Mouse (Mus musculus) cerebellum, postnatal 10 days (tissue): ENCODE measurements around the gene Scfd1.

Experiments
- DNase-seq, 2 experiments: peaks; one replicate each; pipeline ENCODE4 v3.0.0; 2021; ENCODE audit warnings: mixed read lengths in 2 of 2

Scfd1 gene

DNA sequence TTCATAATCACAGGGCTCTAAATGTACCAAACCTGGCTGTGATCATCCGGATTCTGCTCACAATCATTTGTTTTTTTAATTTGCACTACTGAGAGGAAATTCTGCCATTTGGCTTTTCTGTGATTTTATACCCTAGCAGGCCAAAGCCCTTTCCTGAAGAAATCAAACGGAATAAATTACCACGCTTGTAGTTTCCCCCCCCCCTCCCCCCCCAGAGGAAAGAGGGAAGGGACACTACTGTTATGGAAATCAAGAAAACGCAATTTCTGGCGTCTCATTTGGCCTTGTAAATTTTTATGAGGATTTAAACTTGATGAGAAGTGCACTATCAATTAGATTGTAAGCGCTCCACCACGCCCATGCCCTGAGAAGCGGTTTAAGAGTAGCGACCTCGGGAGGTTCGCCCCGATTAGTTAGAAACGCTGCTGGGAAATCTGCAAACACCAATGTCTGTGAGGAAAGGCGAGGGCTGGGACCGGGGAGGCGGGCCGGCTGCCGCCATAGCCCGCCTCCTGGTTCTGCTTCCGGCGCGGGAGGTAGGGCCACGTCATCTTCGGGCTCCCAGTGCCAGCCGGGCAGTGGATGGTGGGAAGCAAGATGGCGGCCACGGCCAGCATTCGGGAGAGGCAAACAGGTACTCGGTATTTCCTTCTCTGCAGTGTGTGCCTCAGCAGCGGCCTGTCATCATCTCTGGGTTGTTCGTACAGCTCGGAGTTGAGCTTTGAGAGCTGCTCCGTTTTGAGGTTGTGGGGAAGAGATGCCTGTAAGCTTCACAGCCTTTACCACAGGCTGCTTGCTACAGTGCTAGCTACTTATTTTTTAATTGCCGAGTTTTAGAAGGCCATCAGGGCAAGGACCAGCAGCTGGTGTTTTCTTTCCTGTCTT lies at the start of gene Scfd1:
Gene Scfd1, plus strand, starts transcription at position 508 of the 885 bp plus-strand sequence.
- peak; percentile 96 to 97 for DNase-seq

DNA sequence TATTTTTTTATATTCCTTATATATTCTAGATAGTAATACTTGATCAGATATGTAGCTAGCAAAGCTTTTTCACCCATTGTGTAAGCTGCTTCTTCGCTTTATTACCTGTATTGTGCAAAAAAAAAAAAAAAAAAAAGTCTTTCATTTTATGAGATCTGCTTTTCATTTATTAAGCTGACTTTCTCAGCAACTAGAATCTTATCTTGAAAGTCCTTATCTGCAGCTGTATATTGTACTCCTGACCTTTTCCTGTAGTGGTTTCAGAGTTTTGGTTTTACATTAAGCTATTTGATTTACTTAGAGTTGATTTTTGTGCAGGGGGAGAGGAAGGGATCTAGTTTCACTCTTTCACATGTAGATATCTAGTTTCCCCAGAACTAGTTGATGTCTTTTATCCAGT lies 40.3 kb upstream of the Scfd1 start:
- DNase-seq, result no peak

DNA sequence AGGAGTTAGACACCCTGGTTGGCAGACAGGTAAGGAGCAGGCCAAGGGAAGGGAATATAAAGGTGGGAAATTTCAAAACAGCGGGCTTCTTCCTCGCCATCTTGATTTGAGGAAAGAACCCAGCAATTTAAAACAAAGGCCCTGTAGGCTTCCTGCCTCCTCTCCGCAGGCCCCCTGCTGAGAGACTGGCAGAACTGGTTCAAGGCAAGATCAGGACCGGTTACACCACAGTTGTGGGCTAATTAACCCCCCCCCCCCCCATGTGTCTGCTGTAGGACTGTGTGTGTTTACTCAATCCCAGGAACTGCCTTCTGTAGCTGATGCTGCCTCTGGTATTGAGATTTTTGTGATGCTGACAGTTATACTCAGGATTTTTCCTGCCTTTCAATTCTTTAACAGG lies 31.2 kb upstream of the Scfd1 start:
- DNase-seq, result peak; percentile 25 to 34

DNA sequence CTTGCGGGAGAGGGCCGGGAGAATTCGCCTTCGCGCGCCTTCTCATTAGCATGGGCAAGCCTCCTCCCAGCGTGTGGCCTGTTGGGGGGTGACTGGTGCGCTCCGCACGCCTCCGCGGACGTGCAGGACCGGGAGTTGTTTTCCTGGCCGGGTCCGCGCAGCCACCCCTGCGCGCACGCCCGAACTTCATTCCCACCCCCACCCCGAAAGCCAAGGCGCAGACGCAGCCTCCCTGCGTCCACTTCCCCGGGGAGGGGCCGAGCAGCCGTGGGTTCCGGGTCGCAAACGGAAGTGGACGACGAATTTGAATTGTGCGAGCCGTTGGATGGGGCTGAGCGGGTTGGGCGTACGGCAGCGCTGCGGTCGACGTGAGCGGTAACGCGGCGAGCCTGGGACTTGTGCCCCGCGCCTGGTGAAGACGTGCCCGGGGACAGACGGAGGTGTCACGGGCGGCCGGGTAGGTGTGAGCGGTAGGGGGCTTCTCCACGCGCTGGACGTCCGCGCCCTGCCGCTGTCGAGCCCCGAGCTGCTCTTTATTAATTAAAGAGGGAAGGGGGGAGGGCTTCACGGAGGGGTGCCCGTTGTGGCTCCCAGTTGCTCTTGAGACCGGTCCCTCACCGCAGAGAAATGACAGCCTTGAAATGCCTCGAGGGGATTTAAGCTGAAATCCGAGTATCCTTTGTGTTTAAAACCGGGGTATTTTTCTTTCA lies 29.2 kb upstream of the Scfd1 start, which contains the start of gene G2e3:
Gene G2e3, plus strand, starts transcription at position 74 of the 710 bp plus-strand sequence.
- DNase-seq, result peak; percentile 92 to 95

DNA sequence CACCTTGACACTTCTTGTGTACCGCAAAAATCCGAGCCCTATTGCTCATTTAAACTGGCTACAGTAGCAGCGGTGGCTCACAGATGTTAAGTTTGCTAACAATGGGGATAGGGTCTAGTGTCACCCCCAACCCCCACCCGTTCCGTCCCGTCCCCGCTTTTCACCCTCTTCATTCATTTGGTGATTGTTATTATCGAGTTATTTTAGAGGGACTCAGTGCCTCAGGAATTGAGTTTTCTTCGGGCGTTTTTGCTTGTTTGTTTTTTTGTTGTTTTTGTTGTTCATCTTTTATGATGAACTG lies 28.7 kb upstream of the Scfd1 start:
- peak in 1 of 2 experiments; percentile 28 for DNase-seq

DNA sequence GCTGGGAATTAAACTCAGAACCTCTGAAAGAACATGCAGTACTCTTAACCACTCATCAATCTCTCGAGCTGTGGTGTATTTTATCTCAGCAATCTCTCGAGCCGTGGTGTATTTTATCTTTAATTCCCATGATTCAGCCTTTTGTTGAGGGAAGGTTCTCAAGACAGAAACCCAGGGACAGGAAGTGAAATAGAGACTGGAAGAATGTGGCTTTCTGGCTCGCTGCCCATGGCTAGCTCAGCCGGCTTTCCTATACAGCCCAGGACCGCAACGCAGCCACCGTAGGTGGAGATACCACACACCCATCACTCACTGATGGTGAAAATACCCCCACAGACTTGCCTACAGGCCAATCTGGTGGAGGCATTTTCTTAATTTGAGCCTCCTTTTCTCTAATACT lies 22.0 kb upstream of the Scfd1 start:
- no peak for DNase-seq

DNA sequence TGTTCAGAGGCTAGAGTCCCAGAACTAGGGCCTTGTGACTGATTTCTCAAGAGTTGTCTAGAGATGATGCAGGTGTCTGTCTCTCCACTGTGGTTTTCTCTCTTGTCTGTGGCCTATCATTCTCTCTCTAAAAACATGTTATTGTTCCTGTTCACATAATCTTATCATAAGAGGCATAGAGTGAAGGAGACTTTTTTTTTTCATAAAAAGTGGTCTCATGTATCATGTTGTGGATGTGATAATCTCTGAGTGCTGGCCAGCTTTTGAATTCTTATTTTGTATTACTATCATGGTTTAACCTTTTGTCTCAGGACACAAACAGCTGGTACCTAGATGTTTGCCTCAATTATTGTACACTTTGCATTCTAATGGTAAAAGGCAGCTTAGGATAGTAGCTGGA lies 16.0 kb upstream of the Scfd1 start:
- DNase-seq, result no peak

DNA sequence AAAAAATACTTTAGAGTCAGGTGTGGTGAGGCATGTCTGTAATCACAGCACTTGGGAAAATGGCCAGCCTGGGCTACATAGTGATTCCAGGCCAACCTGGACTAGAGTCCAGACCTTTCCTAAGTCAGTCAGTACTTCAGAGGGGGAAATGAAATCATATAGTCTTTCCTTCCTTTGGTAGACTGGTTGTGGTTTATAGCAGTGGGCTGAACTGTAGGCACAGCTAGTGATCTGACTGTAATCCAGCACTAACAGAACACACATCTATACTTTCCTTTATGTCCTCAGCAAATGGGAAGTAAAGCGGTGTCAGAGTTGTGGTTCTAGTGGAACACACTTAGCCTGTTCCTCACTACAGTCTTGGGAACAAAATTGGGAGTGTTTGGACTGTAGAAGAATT lies 14.4 kb upstream of the Scfd1 start:
- DNase-seq, result no peak

DNA sequence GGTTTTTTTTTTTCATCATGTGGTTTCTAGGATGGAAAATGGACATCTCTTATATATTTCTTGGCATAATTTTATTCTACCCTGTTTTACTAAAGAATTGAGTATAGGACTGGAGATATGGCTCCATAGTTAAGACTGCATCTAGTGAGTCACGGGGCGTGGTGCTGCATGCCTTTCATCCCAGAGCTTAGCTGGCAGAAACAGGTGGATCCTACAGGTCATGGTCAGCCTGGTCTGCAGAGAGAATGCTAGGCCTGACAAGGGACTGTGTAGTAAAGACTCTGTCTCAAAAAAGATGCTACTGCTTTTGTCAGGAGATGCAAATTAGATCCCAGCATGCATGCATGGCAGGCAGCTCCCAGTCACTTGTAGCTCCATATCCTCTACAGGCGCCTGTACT lies 8.8 kb upstream of the Scfd1 start:
- no peak for DNase-seq

DNA sequence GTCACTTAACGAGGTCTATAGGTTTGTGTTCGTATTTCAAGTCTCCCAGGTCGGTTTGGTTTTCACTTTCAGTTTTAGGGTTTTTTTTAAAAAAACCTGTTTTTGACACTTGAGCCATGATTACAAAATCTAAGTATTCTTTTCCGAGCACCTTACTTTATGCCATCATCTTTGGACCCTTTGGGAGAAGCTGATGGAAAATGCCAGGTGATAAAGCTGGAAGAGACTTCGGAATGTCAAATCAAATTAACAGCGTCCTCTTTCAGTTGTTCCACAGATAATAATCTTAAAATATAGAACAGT lies 529 bp downstream of the Scfd1 start:
- no peak for DNase-seq

DNA sequence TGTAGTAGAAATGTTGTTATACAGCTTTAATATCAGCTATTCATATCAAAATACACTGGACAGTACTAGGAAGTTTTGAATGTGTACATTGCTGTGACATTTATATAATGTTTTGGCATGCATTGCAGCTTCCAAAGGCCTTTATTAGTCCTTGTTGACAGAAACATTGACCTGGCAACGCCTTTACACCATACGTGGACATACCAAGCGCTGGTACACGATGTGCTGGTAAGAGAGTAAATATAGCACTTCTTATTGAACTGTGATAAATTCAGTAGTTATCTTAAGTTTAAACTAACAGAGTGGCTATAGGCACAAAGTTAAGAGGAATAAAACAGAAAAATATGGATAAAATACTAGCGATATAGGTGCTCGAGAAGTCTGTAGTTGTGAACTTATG lies 22.6 kb downstream of the Scfd1 start:
- no peak for DNase-seq

DNA sequence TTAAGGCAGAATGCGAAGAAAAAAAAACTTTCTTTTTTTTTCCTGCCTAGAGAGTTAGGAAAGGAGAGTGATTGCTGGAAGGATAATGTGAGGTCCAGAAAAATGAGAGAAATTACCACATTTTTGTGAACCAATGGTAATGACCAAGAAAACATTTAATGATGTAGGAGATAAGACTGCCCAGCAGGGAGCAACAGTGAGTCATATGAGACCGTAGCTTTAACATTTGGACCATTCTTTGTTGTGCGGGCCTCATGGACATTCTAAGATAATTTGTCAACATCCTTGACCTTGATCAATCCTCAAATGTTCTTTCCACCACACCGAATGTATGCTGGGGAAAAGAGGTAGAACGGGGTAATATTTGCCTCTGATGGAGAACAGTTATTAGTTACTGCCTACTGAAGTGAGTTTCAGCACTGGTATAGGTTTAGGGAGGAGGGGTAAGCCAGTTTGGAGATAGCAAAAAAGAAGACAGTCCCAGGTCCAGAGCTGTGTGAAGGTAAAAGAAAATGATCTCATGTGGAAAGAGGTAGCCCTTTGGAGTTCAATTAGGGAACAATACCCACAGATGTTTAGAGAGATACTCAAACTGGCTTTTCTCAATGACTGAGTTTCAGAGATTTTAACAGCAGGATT lies 24.9 kb downstream of the Scfd1 start:
- peak; percentile 34 to 47 for DNase-seq

DNA sequence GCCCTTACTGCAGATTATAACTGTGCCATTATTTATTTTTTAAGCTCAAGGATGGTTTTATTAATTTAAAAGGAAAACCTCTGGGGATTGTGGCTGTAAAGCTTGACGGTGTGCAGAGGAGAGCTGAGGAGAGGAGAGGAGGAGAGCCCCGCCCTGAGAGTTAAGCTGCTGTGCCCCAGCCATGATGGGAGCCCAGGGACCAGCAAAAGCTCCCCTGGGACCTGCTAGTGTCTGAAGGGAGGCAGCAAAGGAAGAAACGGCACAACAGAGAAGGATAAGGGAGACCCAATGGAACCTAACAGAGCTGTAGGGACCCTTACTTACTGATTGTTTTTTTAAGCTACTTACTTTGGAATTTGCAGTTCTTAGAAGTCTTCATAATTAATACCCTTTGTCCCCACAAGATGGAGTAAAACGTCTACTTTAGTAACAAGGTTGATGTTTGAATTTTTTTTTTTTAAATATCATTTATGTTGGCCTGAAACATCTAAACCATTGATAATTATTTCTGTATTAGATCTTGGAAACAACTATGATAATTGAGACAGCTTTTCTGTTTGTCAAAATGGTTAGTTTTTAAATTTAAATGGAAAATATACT lies 26.8 kb downstream of the Scfd1 start:
- no peak for DNase-seq

DNA sequence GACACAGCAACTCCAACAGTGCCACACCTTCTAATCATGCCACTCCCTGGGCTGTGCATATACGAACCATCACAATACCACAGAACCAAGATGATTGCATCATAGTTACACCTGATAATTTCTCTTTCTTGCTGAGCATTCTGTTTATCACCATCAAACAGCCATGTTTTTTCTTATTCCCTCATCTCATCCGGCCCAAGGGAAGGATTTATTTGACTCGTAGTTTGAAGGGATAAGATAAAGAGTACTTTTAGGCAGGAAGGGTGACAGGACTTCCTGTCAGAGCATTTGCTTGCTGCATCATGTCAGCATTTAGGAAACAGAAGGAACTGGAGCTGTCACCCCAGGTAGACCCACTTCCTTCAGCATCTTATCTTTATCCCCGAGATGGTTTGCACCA lies 34.1 kb downstream of the Scfd1 start:
- no peak for DNase-seq

DNA sequence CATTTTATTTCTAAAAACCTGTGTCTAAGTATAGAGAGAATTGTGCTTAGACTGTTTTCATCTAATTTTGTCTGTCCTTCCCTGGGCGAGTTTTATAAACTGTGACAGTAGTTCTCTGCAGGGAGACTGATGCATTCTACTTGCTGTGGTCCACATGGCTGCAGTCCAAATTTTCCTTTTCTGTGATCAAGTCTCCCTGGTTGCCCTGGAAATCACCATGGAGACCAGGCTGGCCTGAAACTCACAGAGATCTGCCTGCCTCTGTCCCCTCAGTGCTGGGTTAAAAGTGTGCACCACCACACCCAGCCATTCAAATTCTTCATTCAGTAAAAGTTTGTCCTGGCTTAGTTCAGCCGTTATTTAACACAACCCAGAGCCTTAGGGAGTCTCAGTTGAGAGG lies 60.2 kb downstream of the Scfd1 start:
- peak; percentile 4 to 19 for DNase-seq

DNA sequence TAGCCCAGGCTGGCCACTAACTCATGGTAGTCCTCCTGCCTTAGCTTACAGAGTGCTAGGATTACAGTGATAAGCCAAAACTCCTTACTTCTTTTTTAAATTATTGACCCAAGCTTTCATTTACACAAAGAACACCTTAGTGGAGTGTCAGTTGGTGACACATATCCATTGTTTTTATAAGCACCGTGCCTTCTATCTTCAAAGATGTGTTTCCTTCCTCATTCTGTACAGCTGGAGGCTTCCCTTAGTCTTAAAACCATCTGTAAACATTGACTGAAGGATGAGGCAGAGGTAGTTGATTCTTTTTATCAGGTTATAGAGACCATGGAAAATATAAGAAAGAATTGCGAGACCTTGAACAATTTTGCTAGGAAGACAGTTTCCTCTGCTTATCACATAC lies 61.0 kb downstream of the Scfd1 start:
- DNase-seq, result no peak

DNA sequence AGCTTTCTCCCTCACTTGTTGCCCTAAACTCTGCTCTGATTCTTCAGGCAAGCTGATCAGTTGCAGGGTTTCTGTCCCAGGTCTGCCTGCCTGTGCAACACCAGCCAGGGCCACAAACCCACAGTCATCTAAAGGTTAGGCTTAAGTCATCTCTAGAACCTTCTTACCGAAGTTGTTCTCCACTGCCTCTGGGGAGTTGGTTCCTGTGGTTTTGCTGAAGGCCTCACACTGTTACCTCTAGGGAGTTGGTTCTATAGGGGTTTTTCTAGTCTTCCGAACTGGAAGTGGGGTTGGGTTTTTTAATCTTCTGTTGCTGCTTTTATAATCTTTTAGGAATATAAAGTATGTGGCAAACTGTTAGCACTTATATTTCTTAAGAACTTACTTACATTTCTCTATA lies 72.0 kb downstream of the Scfd1 start:
- DNase-seq, result no peak

DNA sequence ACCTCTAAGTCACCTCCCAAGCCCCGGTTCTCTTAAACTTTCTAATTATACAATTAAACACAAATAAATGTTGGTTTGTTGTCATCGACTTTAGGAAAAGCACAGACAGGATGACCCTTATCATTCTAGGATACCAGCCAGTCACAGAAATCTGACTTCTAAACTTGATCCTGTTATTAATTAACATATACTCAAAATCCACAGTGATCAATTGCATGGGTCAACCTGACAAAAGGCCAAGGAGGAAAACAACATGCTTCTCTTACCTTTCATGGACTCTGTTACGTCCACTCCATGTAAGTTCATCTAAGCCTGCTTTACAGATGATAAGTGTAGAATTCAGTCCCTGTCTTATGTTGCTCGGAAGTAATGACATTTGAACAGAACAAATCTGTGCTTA lies 93.6 kb downstream of the Scfd1 start:
- DNase-seq, result no peak

DNA sequence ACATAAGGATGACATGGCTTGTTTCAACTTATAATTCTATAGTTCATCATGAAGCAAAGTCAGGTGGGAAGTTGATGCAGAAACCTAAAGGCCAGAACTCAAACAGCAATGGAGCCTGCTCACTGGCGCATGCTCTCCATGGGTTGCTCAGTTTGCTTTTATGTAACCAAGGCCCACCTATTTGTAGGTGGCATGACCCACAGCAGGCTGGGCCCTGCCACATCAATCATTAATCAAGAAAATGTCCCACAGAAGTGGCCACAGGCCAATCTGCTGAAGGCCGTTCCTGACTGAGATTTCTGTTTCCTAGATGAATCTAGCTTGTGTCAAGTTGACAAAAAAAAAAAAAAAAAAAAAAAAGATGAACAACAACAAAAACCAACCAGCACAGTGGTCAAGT lies 103.9 kb downstream of the Scfd1 start:
- no peak for DNase-seq

DNA sequence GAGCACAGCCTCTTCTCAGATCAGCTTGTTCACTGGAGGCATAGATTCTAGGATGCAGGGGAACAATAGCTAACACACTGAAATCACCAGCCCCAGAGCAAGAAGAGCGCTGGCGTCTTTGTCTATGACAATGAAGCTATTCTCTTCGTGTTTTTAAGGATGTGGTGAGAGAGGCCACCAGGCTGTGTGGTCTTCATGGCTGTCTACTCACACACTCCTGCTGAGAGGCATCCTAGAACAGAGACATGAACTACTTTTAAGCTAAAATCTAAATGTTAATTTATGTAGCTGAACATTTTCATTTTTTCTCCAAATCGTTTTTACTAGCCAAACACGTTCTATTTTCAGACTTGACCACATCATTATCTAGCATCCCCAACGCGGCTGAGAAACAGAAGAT lies 114.7 kb downstream of the Scfd1 start:
- DNase-seq, result no peak

DNA sequence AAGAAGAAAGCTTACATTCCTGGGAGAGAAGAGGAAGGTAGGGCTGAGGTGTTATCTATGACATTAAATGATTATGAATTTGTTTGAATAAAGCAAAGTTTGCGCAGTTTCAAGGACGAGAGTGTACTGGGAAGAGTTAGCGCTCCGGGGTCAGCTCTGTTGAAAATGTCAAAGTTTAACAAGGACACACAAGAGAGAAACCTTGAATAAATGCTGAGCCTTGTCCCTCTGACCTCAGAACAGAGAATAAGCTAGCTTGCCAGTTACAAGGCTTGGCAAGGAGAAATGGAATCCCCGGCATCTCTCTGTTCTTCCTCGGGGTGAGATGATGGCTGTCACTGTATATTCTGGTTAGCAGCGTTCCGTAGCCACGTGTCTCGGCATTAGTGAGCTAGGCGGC lies 116.2 kb downstream of the Scfd1 start:
- no peak for DNase-seq

DNA sequence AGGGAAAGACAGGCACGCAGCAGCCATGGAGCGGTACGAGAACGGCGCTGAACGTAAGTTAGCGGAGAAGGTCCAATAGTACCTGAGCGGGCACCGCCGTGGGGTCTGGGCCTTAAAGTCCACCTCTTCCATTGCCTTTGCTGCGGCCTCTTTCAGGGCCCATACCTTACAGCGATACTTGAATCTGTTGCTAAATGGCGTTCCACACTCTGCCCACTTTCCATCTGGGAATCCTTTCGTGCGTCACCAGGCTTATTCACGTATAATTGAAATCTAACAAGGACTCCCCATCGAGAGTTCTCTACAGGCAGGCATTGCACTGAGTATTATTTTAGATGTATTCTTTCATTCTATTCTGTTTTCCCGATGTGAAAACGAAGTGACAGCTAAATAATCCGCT lies 117.3 kb downstream of the Scfd1 start:
- no peak for DNase-seq
